Mouse (Mus musculus) heart, embryonic 10.5 days (tissue): ENCODE measurements around the gene Kif16b. TPM values are rescaled to one million over a fixed set of nuclear protein-coding genes. Genes with fewer than 3 reads are reported as not detected.

Experiments
- DNase-seq: peaks from one replicate; pipeline ENCODE4 v3.0.0-alpha.2; 2017; ENCODE audit warnings: low spot score
- H3K27ac ChIP-seq: fragments of 300-500 bp; sonication (generic); 2 replicates; pipeline ENCODE4 v1.5.1; 2016; ENCODE audit warnings: mild to moderate bottlenecking
- H3K27me3 ChIP-seq: fragments of 300-500 bp; sonication (generic); 2 replicates; pipeline ENCODE4 v1.6.1; 2016; ENCODE audit warnings: mild to moderate bottlenecking; ENCODE audit not compliant: poor library complexity, insufficient read depth, severe bottlenecking
- H3K36me3 ChIP-seq: fragments of 300-500 bp; sonication (generic); 2 replicates; pipeline ENCODE4 v1.6.1; 2016; ENCODE audit warnings: mild to moderate bottlenecking, moderate library complexity
- H3K4me1 ChIP-seq: fragments of 300-500 bp; sonication (generic); 2 replicates; pipeline ENCODE4 v1.6.1; 2016; ENCODE audit warnings: mild to moderate bottlenecking
- H3K4me3 ChIP-seq: fragments of 300-500 bp; sonication (generic); 2 replicates; pipeline ENCODE4 v1.5.1; 2016; ENCODE audit warnings: mild to moderate bottlenecking, moderate library complexity
- H3K9me3 ChIP-seq: fragments of 300-500 bp; sonication (generic); 2 replicates; pipeline ENCODE4 v1.6.1; 2016; ENCODE audit warnings: mild to moderate bottlenecking, moderate library complexity
- WGBS: fragments of 180-500 bp; shearing (Covaris S2); methylation state at CpG from one replicate; pipeline ENCODE4 v1.1.7; 2016; 5-methylcytosine and 5-hydroxymethylcytosine counted together
- polyA plus RNA-seq: library from polyadenylated mRNA; unstranded; fragments of >200 nt; fragmentation: Nextera tagmentation; extraction: Ambion mirVana; gene quantifications from 2 replicates; pipeline ENCODE4 v1.2.1, GENCODE M21; 2016

Gene Kif16b
- polyA plus RNA-seq, 1 experiment from 2014 or later, result 9.6 TPM

DNA sequence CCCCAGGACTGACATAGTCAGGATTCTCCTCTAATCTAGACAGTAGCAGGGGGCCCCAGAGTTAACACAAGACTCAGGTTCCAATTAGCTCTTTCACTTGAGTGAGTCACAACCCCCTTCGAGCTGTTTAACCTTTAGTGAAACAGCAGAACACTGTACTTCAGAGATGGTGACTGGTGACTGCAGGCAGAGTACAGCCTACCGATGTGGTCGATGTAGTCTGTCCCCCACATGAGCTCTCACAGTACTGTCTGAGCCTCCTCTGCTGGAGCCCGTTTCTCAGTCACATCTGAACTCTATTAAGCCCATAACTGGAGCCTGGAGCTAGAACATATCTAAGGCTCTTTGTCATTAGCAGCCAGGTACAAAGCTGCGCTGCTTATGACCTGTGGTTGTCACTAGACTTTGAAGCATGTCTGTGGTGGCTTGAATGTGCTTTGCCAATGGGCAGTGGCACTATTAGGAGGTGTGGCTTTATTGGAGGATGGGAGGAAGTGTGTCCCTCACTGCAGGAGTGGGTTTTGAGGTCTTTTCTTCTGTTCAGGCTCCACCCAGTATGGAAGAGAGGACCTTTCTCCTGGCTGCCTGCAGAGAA lies 288.9 kb downstream of the Kif16b start:
- no peaks in the 10 kb centered on the region for H3K4me1 ChIP-seq
- H3K4me3 ChIP-seq, result no peak overlapping the region
- H3K27ac ChIP-seq, result no peak overlapping the region
- H3K36me3 ChIP-seq, result no peaks in the 10 kb centered on the region
- no peaks in the 10 kb centered on the region for H3K9me3 ChIP-seq
- H3K27me3 ChIP-seq, result peaks cover 27% of the 10 kb centered on the region
- 77% methylated on average over 5 of the region's 5 CpGs for WGBS
- peak; percentile 66 for DNase-seq

DNA sequence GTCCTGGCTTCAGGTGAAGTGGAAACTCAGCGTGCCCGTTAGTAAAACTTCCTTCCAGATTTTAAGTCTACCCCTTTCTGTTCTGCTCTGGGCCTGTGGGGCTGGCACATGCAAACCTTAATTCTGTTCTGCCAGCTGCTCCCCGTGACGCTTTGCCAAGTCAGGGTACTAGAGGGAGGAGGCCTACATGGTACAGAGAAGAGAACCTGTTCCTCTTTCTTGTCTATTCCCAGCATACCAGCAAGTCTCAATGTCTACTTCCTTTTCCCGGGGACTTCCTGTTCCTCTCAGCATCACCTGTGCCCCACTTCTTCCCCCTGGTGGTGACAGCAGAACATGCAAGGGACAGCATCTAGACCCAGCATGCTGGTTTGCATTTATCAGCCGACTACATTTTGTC lies 290.2 kb downstream of the Kif16b start:
- no peak overlapping the region for H3K27ac ChIP-seq
- DNase-seq, result no peak

DNA sequence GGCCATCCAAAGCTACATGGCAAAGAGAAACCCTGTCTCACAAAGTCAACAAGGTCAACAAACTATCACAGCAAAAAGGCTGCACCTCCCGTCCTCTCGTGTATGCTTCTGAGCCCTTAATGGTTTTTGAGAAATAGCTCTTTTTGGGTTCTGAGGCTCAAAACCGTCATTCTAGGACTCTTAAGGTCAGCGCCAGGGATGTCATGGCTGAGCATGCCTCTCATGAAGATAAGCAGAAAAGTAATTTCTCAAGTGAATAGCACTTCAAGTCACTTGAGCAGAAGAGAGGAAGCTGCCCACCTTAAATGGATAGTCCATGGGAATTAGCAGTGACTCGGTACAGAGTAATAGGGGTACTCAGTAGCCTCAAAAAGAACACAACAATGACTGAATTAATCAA lies 291.1 kb downstream of the Kif16b start:
- Histone ChIP-seq H3K27ac (no peak overlapping the region), H3K36me3 (no peaks in the 10 kb centered on the region), H3K27me3 (peaks cover 25% of the 10 kb centered on the region), H3K4me3 (no peak overlapping the region), H3K4me1 (no peaks in the 10 kb centered on the region), H3K9me3 (no peaks in the 10 kb centered on the region)
- WGBS, result 83% methylated on average over 5 of the region's 5 CpGs
- no peak for DNase-seq

More for the DNA sequence above, 290.2 kb downstream of the Kif16b start:
- 81% methylated on average over 6 of the region's 6 CpGs for WGBS
- Histone ChIP-seq H3K36me3 (no peaks in the 10 kb centered on the region), H3K9me3 (no peaks in the 10 kb centered on the region), H3K4me1 (no peaks in the 10 kb centered on the region), H3K4me3 (no peak overlapping the region), H3K27me3 (peaks cover 27% of the 10 kb centered on the region)

DNA sequence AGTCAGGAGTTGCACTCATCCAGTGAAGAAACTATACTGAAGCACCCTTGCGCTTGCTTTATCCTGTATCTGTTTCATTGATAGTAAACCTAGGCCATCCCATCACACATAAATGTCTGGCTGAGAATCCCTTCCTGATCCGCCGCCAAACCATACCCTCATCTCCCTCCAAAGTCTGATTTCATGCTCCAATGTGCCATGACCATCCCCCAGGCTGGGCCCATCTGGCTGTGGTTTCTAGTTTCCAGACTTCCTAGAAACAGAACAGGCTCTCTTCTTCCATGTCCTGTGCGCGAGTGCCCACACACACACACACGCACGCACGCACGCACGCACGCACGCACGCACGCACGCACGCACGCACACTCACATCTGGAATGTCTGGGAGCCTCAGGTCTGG lies 292.6 kb downstream of the Kif16b start:
- H3K9me3 ChIP-seq, result no peaks in the 10 kb centered on the region
- H3K4me3 ChIP-seq, result no peak overlapping the region
- WGBS, result 93% methylated on average over 17 of the region's 17 CpGs
- no peaks in the 10 kb centered on the region for H3K4me1 ChIP-seq
- no peak overlapping the region for H3K27ac ChIP-seq
- no peaks in the 10 kb centered on the region for H3K36me3 ChIP-seq
- DNase-seq, result peak; percentile 31
- peaks cover 17% of the 10 kb centered on the region for H3K27me3 ChIP-seq

DNA sequence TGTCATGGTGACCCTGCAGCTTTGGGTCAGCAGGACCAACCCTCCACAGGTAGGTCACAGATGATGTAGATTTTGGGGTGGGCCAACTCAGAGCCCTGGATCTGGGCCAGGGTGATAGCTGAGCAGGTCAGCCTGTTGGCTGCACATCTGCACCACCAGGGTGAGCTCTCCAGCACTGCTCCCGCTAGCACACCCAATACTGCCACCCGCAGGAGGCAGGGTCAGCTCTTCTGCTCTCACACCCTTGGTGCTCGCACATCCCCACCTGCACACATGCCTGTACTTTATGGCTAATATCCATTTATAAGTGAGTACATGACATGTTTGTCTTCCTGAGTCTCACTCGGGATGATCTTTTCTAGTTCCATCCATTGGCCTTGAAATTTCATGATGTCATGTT lies 296.6 kb downstream of the Kif16b start:
- 68% methylated on average over 4 of the region's 4 CpGs for WGBS
- Histone ChIP-seq H3K27ac (no peak overlapping the region), H3K9me3 (no peaks in the 10 kb centered on the region), H3K36me3 (no peaks in the 10 kb centered on the region), H3K4me1 (0 out of 2 replicates have a peak, but pooled peaks cover 3% of the 10 kb centered on the region), H3K27me3 (peaks cover 17% of the 10 kb centered on the region), H3K4me3 (no peak overlapping the region)
- peak; percentile 57 for DNase-seq

DNA sequence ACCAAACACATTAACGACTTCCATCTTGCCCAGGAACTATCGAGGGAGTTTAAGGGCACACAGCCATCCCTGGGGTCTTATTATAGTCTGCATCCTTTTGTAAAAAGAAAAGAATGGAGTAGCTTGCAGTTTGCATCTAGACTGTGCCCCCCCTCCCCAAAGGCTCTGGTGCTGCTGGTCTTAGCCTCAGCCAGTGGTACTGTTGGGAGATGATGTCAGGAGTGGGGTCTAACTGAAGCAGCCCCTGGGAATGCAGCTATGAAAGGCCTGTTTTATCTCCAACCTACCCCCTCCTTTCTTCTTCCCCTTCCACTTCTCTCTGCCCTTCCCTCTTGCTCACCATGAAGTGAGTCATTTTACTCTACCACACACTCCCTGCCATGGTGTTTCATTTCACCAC lies 298.1 kb downstream of the Kif16b start:
- H3K27ac ChIP-seq, result no peak overlapping the region
- WGBS, result 78% methylated on average over 2 of the region's 2 CpGs
- no peaks in the 10 kb centered on the region for H3K36me3 ChIP-seq
- peaks cover 6% of the 10 kb centered on the region; the same call in 1 of the 2 replicates for H3K27me3 ChIP-seq
- DNase-seq, result peak; percentile 35
- 0 out of 2 replicates have a peak, but pooled peaks cover 3% of the 10 kb centered on the region for H3K4me1 ChIP-seq
- no peak overlapping the region for H3K4me3 ChIP-seq
- no peaks in the 10 kb centered on the region for H3K9me3 ChIP-seq

DNA sequence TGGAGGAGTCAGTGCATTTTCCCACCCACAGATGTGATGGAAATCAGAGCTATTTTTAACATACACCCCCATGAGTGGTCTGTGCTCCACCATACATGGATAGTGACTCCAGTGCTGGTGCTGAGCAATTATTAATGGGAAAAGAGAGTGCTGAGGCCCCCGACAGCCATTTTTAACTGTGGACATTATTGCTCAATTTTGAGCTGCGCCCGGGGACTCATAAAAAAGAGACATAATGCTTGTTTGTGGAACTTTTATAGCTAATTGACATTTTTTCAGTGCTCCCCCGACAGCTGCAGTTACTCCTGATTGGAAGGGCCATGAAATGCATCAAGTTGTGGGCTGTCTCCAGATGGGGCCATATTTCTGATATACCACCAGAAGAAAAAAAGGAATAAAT lies 302.1 kb downstream of the Kif16b start:
- H3K27me3 ChIP-seq, result peaks cover 13% of the 10 kb centered on the region; the same call in 1 of the 2 replicates
- H3K36me3 ChIP-seq, result no peaks in the 10 kb centered on the region
- H3K4me1 ChIP-seq, result 0 out of 2 replicates have a peak, but pooled peaks cover 3% of the 10 kb centered on the region
- H3K27ac ChIP-seq, result no peak overlapping the region
- H3K9me3 ChIP-seq, result no peaks in the 10 kb centered on the region
- 87% methylated on average over 4 of the region's 4 CpGs for WGBS
- DNase-seq, result no peak
- H3K4me3 ChIP-seq, result no peak overlapping the region

DNA sequence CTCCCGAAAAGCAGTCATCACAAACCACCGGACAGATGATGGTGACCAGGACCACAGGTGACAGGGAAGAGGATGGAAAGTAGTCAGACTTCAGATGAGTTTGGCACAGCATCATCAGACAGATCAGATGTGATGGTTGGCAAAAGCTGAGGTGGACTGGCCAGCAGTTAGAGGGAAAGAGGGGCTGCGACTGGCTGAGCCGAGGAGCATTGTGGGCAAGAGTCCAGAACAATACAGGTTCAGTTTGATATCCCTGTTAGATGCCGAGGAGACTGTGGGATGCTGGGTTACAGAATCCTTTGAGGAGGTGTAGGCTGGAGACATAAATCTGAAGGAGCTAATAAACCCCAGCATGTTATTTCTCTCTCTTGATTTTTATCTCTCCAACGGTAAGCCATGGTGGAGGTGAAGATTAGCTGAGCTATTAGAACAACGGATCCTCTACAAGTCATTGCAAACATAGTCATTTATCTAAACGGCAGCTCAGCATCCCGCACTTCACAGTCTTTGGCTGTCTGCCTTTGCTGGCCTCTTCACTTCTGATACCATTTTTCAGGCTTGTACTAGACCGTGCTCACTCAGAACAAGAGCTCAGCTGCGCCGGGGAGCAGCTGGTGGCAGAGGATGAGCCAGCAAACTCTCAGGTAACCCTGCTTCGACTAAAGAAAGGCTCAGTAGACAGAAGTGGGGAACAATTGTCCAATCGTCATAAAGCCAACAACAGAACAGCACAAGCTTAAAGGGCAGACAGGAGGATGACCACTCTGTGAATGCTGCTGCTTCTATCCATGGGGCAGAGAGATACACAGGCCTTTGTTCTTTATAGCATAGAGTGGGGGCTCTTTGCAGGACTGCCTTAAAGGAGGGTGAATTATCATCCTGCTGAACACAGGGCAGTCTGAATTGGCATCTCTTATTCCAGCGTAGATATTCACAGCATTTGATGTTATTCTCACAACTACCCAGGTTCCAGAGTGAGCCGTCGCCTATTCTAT lies 304.9 kb downstream of the Kif16b start:
- Histone ChIP-seq H3K27me3 (peaks cover 14% of the 10 kb centered on the region; the same call in 1 of the 2 replicates), H3K36me3 (no peaks in the 10 kb centered on the region), H3K4me3 (no peak overlapping the region), H3K27ac (no peak overlapping the region), H3K4me1 (no peaks in the 10 kb centered on the region; the same call in 1 of the 2 replicates), H3K9me3 (no peaks in the 10 kb centered on the region)
- 73% methylated on average over 17 of the region's 17 CpGs for WGBS
- DNase-seq, result no peak

DNA sequence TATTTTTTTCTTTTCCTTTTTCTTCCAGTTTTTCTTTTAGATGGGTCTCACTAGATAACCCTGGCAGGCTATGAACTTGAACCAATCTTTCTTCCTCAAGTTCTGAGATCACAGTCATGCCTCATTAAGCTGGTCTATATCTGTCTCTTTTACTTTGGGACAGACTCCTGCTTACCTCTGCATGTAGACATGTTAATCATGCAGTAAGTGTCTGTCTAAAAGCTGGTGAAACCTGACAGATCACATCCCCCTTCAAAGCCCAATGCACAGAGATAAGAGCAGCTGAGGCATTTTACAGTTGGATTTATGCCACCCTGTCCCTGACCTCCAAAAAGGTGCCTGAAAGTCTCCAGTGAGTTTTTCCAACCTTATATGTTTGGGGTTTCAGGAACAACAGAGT lies 310.4 kb downstream of the Kif16b start:
- DNase-seq, result no peak
- H3K4me3 ChIP-seq, result no peak overlapping the region
- H3K4me1 ChIP-seq, result peaks cover 16% of the 10 kb centered on the region; the same call in 1 of the 2 replicates
- H3K27me3 ChIP-seq, result peaks cover 18% of the 10 kb centered on the region; the same call in 1 of the 2 replicates
- no peak overlapping the region for H3K27ac ChIP-seq
- no peaks in the 10 kb centered on the region for H3K9me3 ChIP-seq
- no peaks in the 10 kb centered on the region for H3K36me3 ChIP-seq

DNA sequence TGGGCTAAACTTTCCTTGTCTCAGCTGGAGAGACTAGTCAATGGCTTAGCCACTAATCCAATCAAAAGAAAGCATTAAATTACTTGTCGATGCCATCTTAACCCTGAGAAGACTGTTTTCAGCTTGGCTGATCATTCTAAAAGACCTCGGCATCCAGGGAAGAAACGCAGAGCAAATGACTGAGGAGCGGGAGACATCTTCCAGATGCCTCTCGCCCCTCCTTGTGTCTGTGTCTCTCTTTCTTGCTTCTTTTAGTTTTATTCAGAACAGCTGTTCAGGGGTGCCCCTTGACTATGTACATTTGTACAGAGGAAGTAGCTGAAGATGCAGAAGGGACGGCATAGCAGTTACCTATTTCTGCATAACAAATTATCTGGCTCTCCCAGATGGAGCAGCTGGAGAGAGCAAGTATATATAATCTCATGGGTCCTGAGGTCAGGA lies 311.0 kb downstream of the Kif16b start:
- no peaks in the 10 kb centered on the region for H3K36me3 ChIP-seq
- peaks cover 16% of the 10 kb centered on the region; the same call in 1 of the 2 replicates for H3K27me3 ChIP-seq
- H3K9me3 ChIP-seq, result no peaks in the 10 kb centered on the region
- H3K4me1 ChIP-seq, result peaks cover 16% of the 10 kb centered on the region; the same call in 1 of the 2 replicates
- 55% methylated on average over 6 of the region's 6 CpGs for WGBS
- H3K27ac ChIP-seq, result no peak overlapping the region
- no peak overlapping the region for H3K4me3 ChIP-seq
- no peak for DNase-seq

DNA sequence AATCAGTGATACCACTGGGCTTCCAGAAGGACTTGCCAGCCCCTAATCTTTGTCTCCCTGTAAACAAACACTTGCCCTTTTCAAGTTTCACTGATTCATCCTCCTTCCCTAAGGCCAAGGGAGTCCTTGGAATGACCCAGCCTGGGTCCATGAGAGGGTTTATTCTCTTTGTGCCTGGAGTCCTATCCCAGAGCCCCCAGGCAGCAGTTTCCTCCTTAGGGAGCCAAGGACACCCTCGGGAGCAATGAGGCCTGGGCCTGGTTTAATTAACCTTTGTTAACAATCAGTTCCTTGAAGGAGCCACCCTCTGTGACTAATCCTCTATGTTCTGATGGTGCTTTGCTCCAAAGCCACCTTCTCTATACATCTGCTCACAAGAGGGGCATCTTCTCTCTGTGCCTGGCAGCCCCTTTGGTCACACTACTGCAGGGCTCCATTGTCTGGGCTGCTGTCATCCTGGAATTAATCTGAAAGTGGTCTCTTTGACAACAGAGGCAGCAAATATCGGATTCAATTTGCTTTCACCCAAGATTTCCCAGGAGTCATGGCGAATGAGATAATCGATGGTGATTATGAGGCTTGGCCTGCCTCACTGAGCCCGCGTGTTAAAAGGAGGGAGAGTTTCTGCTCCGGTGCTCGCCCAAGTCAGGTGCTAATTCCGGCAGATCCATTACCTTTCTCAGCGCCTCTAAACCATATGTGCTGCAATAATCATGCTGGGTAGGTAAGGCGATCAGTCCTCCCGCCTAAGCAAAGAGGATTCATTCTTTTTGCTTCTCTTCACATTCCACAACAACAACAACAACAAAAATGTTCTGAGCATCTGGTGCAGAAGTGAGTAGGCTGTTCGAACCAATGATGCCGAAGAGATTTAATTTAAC lies 311.7 kb downstream of the Kif16b start:
- H3K27me3 ChIP-seq, result peaks cover 10% of the 10 kb centered on the region; the same call in 1 of the 2 replicates
- no peak for DNase-seq
- no peaks in the 10 kb centered on the region for H3K36me3 ChIP-seq
- no peak overlapping the region for H3K4me3 ChIP-seq
- peaks cover 16% of the 10 kb centered on the region; the same call in 1 of the 2 replicates for H3K4me1 ChIP-seq
- no peaks in the 10 kb centered on the region for H3K9me3 ChIP-seq
- H3K27ac ChIP-seq, result peak overlapping the region; percentile 36; the same call in 1 of the 2 replicates
- WGBS, result 68% methylated on average over 14 of the region's 14 CpGs

DNA sequence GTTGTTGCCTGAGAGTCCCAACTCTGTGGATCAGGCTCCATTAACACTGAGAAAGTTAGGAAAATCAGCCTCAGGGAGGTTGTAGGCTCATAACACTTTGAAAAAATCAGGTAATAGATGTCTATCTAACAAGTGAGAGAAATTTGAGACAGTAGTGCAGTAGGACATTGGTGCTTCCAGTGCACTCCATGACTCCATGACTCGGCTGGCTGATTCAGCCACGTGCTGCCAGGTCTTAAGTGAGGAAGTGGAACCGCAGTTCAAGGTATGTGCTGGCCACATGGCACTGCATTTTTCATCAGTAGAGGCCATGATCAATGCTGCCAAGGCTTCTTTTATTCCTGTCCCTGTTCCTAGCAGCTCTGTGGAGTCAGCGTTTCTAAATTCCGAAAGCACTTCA lies 315.5 kb downstream of the Kif16b start:
- 0 out of 2 replicates have a peak, but pooled peaks cover 5% of the 10 kb centered on the region for H3K27me3 ChIP-seq
- no peak for DNase-seq
- 89% methylated on average over 5 of the region's 5 CpGs for WGBS

More for the DNA sequence above, 315.5 kb downstream of the Kif16b start:
- Histone ChIP-seq H3K9me3 (no peaks in the 10 kb centered on the region), H3K4me3 (no peak overlapping the region), H3K4me1 (peaks cover 11% of the 10 kb centered on the region; the same call in 1 of the 2 replicates), H3K36me3 (no peaks in the 10 kb centered on the region), H3K27ac (no peak overlapping the region)
